Mouse (Mus musculus) limb, embryonic 10.5 days (tissue): ENCODE measurements around the gene Enpp7. TPM values are rescaled to one million over a fixed set of nuclear protein-coding genes. Genes with fewer than 3 reads are reported as not detected.

Experiments
- DNase-seq: peaks from one replicate; pipeline ENCODE4 v3.0.0-alpha.2; 2017; ENCODE audit warnings: low spot score
- H3K27ac ChIP-seq: fragments of 300-500 bp; sonication (generic); 2 replicates; pipeline ENCODE4 v1.5.1; 2016; ENCODE audit warnings: mild to moderate bottlenecking
- H3K27me3 ChIP-seq: fragments of 300-500 bp; sonication (generic); 2 replicates; pipeline ENCODE4 v1.6.1; 2016; ENCODE audit warnings: low read depth, mild to moderate bottlenecking; ENCODE audit not compliant: poor library complexity, severe bottlenecking
- H3K36me3 ChIP-seq: fragments of 300-500 bp; sonication (generic); 2 replicates; pipeline ENCODE4 v1.6.1; 2016; ENCODE audit warnings: mild to moderate bottlenecking, moderate library complexity
- H3K4me1 ChIP-seq: fragments of 300-500 bp; sonication (generic); 2 replicates; pipeline ENCODE4 v1.6.1; 2016
- H3K4me3 ChIP-seq: fragments of 300-500 bp; sonication (generic); 2 replicates; pipeline ENCODE4 v1.5.1; 2016; ENCODE audit warnings: mild to moderate bottlenecking, moderate library complexity
- H3K9me3 ChIP-seq: fragments of 300-500 bp; sonication (generic); replicated peaks from 2 replicates; pipeline ENCODE4 v1.6.1; 2016; ENCODE audit warnings: mild to moderate bottlenecking
- WGBS: fragments of 180-500 bp; shearing (Covaris S2); methylation state at CpG from one replicate; pipeline ENCODE4 v1.1.7; 2016; 5-methylcytosine and 5-hydroxymethylcytosine counted together
- polyA plus RNA-seq: library from polyadenylated mRNA; unstranded; fragments of >200 nt; fragmentation: Nextera tagmentation; extraction: Ambion mirVana; gene quantifications from 2 replicates; pipeline ENCODE4 v1.2.1, GENCODE M21; 2016

Gene Enpp7
- polyA plus RNA-seq, 1 experiment from 2014 or later = not detected

DNA sequence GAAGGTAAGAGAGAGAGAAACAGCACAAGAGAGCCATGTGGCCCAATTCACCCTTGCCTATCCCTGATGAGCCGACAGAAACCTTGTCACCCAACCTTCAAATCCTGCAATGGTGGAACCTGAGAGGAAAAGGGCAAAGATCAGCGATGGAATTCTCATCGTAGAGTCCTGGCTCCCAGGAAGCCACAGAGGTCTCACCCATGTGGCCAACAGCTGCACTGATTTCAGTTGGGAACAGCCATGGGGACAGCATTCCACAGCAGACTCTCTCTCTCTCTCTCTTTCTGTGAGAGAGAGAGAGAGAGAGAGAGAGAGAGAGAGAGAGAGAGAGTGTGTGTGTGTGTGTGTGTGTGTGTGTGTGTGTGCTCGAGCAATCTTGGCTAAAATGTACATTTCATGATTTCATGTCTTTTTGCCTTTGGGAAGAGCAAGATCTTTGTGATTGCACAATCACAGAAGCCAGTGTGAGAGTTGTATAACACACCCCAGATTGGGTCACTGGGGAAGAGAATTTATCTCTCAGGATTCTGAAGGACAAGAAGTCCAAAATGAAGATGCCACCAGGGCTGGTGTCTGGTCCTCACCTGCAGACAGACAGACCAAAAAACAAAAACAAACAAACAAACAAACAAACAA lies 13.6 kb downstream of the Enpp7 start:
- no peak overlapping the region for H3K27ac ChIP-seq
- H3K36me3 ChIP-seq = no peaks in the 10 kb centered on the region
- H3K4me1 ChIP-seq = peaks cover 24% of the 10 kb centered on the region
- H3K27me3 ChIP-seq = peaks cover 54% of the 10 kb centered on the region
- no peak overlapping the region for H3K4me3 ChIP-seq
- H3K9me3 ChIP-seq = no peaks in the 10 kb centered on the region
- 71% methylated on average over 4 of the region's 4 CpGs for WGBS
- no peak for DNase-seq

DNA sequence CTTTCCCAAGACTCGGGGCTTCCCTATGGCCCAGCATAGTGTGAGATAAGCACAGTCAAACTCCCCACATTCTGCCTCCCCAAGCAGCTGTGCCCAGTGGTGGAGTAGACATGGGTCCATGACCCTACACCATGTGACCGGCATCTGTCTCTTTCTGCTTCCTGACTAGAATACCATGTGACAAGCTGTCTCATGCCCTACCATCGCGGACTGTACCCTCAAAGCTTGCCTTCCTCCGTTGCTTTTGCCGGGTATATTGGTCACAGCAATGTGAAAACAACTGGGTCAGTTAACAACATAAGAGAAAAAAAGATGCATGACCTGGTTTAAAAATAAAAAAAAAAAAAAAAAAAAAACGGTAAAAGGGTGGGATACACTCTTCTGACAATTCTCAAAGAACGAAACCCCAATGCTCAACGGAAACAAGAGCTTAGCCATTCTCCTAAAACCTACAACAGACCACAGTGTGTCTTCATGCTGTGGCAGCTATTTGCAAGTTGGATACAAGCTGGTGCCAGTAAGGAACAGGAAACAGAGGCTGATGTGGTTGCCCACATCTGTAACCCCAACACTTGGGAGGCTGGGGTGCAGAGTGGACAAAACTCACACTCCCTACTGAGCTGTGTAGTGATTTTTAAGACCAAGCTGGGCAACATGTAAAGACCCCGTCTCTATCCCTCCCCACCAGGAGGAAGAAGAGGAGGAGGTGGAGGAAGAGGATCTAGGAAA lies 17.7 kb downstream of the Enpp7 start:
- Histone ChIP-seq H3K27ac (no peak overlapping the region), H3K36me3 (no peaks in the 10 kb centered on the region), H3K27me3 (peaks cover 21% of the 10 kb centered on the region), H3K4me1 (peaks cover 14% of the 10 kb centered on the region), H3K4me3 (no peak overlapping the region), H3K9me3 (no peaks in the 10 kb centered on the region)
- 92% methylated on average over 10 of the region's 10 CpGs for WGBS
- DNase-seq = no peak

DNA sequence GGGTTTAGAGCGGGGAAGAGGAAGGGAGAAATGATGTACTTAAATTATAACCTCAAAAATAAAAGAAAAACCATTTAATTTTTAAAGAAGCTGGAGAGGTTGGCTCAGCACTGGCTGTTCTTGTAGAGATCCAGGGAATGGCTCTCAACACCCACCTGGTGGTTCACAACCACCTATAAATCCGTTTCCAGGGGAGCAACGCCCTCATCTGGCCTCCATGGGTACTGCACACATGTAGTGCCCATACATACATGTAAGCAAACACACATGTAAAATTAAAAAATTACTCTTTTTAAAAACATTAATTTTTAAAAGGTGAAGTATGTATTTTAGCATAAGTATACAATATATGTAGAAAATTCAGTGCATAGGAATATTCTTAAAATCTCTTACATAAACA lies 18.5 kb downstream of the Enpp7 start:
- no peaks in the 10 kb centered on the region for H3K9me3 ChIP-seq

DNA sequence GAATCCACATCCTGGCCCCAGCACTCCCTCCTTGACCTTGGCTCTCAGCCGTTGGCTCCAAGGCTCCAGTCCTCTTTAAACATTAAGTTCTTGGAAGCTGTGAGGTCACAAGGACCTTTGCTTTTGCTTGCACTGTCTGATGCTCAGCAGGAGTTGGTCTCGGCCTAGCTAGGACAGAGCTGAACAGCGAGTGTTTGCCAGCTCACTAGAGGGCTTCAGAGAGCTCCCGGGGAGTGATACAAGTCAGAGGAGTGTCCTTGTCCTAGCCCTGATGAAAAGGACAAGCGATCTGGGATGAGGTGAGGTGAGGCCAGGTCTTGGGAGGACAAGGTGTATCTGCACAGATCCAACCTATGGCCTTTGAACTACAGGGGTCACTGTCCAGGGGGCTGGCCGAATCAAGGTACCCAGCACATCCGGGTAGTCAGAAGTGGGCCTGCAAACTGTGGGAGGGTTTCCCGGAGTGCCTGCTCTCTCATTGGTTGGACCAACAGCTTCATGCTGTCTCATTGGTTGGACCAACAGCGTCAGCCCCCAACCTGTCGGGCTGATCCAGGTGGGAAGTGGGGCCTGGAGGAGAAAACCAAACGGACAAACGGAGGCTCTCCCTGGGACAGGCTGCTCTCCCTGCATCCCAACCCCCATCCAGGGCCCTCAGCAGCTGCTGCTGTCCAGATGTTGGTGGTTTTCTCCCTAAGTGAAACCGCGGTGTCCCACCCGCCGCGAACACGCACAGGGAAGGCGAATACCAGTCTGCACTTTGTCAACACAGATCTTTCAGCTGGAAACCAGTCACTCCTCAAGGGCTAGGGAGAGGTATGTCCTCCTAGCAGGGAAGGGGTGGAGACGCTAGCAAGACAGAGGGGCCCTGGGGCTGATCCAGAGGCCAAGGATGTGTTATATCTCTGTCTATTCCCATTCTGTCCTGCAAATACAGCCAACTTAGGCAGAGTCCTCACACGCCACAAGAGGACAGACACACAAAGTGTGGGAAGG lies 19.8 kb downstream of the Enpp7 start:
- DNase-seq = peak; percentile 54
- Histone ChIP-seq H3K9me3 (no peaks in the 10 kb centered on the region), H3K4me3 (peak overlapping the region; percentile 48), H3K27ac (peak overlapping the region; percentile 58), H3K27me3 (peaks cover 12% of the 10 kb centered on the region; the same call in 1 of the 2 replicates), H3K36me3 (no peaks in the 10 kb centered on the region), H3K4me1 (peaks cover 14% of the 10 kb centered on the region)
- 21% methylated on average over 21 of the region's 21 CpGs for whole genome bisulfite sequencing

More for the DNA sequence above, 18.5 kb downstream of the Enpp7 start:
- Histone ChIP-seq H3K36me3 (no peaks in the 10 kb centered on the region), H3K27me3 (peaks cover 13% of the 10 kb centered on the region), H3K4me1 (peaks cover 14% of the 10 kb centered on the region), H3K4me3 (no peak overlapping the region), H3K27ac (no peak overlapping the region)
- DNase-seq = no peak
- 73% methylated on average over 3 of the region's 3 CpGs for WGBS

DNA sequence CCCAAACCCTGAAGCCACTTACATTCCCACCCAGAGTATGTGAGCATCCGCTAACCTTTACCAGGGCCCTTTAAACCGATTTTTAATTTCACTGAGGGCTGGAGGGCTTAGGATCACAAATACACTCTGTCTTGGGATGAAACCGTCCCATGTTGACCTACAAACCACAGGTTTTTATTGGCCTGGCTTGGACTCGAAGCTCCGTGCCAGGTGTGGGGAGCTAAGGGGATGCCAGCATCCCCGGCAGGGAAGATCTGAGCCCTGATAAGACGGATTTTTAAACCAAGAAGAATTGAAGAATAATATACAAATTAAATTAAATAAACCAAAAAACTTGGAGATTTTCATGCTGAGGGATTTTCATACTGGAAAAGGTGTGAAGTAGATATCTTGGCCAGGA lies 26.5 kb downstream of the Enpp7 start:
- H3K4me3 ChIP-seq = no peak overlapping the region
- no peak for DNase-seq
- 0 out of 2 replicates have a peak, but pooled peaks cover 5% of the 10 kb centered on the region for H3K36me3 ChIP-seq
- peaks cover 4% of the 10 kb centered on the region; the same call in 1 of the 2 replicates for H3K4me1 ChIP-seq
- 83% methylated on average over 7 of the region's 7 CpGs for WGBS
- no peak overlapping the region for H3K27ac ChIP-seq
- no peaks in the 10 kb centered on the region for H3K9me3 ChIP-seq
- H3K27me3 ChIP-seq = no peaks in the 10 kb centered on the region

DNA sequence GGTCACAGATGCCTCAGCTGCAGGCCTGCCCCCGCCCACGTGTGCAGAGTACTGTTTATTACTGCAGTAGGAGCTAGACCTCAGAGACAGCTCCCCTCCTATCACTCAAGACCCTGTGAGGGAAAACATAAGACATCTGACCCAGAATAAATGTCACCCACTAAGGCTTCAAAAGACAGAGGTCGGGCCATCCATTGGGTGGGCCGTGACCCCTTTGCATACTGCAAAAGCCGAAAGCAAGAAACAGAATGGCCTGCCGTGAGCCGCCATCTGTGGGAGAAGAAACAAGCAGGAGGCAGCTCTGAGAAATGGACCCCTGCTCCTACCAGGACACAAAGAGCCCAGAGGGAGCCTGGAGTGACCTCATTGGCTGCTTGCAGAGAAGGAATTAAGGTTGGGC lies 29.5 kb downstream of the Enpp7 start:
- H3K27me3 ChIP-seq = peaks cover 6% of the 10 kb centered on the region; the same call in 1 of the 2 replicates
- H3K9me3 ChIP-seq = no peaks in the 10 kb centered on the region
- 0 out of 2 replicates have a peak, but pooled peaks cover 5% of the 10 kb centered on the region for H3K36me3 ChIP-seq
- H3K4me3 ChIP-seq = no peak overlapping the region
- DNase-seq = no peak
- 72% methylated on average over 7 of the region's 7 CpGs for WGBS
- no peak overlapping the region for H3K27ac ChIP-seq
- peaks cover 8% of the 10 kb centered on the region for H3K4me1 ChIP-seq

DNA sequence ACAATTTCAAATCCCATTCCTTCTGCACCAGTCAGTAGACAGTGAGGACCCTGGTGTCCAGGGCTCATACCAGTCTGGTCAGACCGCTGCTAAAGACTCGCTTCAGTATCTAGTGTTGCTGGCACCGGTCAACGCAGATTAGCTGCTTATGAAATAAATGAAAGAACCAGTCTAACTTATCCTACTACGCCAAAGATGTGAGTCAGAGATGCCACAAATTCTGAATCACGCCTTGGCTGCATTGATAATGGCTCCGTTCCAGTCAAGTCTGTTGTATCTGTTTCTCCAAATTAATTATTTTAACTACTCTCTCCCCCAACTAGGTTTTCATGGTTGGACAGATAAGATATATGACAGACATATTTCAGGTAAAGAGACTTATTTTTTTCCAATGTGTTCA lies 33.2 kb downstream of the Enpp7 start:
- Histone ChIP-seq H3K4me3 (no peak overlapping the region), H3K27me3 (peaks cover 6% of the 10 kb centered on the region; the same call in 1 of the 2 replicates), H3K9me3 (no peaks in the 10 kb centered on the region), H3K4me1 (peaks cover 37% of the 10 kb centered on the region), H3K27ac (no peak overlapping the region), H3K36me3 (peaks cover 26% of the 10 kb centered on the region)
- no peak for DNase-seq
- 97% methylated on average over 7 of the region's 7 CpGs for WGBS

DNA sequence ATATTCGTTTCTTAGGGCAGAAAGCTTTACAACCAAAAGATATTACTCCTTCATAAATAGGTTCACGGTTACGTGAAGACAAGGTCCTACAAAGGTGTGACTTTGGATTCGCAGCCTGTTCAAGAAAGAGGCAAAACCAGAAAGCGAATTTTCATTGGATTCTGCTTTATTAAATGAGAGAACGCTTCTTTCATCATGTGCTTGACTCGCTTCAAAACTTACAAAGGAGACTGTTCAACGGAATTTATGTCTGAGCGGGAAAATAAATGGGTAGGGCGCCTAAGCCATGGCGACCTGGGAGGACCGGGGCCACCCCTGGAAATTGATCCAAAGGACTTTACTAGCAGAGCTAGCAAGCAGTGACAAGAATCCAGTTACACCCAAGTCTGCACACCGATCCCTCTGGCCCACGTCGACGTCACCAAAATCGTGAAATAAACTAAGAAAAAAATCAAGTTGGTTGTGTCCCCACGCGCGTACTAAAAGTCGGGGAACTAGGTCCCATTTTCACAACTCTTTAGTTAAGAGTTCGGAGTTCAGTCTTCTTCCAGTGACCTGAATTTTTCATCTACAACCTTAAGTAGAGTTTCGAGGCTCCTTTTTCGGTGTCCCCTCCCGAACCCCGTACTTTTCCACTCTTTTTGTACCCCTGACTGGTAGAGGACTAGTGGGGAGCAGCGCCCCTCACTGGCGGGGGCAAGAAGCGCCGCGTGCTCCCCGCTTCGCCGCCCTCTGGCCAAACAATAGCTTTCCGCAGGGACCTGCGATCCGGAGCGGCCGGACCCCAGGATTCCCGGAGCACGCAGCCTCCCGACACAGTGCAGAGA lies 34.3 kb downstream of the Enpp7 start:
- Histone ChIP-seq H3K27ac (peak overlapping the region; percentile 100), H3K4me3 (peak overlapping the region; percentile 98), H3K4me1 (peaks cover 46% of the 10 kb centered on the region), H3K27me3 (peaks cover 8% of the 10 kb centered on the region; the same call in 1 of the 2 replicates), H3K9me3 (no peaks in the 10 kb centered on the region), H3K36me3 (peaks cover 37% of the 10 kb centered on the region)
- 6% methylated on average over 42 of the region's 42 CpGs for WGBS
- peak; percentile 60 for DNase-seq

DNA sequence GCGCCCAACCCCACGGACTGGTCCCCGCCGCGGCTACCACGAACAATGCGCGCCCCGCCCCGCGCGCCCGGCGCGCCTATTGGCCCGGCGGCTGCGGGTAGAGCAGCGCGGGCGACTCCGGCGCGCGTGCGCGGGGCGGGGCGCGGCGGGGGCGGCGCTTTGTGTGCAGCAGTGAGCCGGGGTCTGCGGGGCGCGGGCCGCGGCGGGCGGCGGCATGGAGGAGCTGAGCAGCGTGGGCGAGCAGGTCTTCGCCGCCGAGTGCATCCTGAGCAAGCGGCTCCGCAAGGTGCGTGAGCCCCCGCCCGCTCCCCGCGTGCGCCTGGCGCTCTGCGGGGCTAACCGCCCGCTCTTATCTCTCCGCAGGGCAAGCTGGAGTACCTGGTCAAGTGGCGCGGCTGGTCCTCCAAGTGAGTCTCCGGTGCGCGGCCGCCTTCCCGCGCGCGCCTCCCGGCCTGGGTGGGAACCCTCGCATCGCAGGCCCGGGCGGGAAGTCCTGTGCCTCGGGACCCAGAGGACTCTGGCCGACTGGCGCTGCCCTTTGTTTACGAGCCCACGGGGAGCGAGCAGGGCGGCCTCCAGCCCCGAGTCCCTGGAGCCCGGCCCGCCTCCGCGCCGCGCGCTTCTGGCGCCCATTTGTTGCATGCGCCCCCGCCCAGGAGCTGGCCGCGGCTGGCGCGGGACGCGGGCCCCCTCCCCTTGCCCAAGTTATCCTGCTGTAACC lies 35.1 kb downstream of the Enpp7 start, which contains the start of gene Cbx2:
Gene Cbx2, plus strand, starts transcription at position 68 of the 721 bp plus-strand sequence.
- Histone ChIP-seq H3K27me3 (peaks cover 8% of the 10 kb centered on the region; the same call in 1 of the 2 replicates), H3K36me3 (peaks cover 44% of the 10 kb centered on the region), H3K4me1 (peaks cover 48% of the 10 kb centered on the region), H3K27ac (peak within 1 kb of the TSS; percentile 100), H3K4me3 (peak within 1 kb of the TSS; percentile 98), H3K9me3 (no peaks in the 10 kb centered on the region)
- DNase-seq = peak; percentile 94
- 3% methylated on average over 99 of the region's 99 CpGs for WGBS

DNA sequence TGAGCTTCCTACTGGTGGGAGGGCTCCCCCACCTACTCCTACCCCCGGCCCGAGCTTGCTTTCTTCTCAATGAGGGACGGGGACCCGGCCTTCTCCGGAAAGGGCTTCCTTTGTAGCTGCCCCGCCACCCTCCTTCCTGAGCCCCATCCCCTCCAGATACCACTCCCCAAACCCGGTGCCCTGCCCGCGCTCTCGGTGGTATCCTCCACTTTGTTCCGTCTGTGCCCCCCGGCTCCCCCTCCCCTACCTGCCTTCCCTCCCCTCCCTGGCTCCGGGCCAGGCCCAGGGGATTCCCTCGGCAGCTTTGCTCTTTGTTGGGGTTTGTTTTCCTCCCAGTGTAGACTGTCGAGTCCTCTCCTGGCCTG lies 35.6 kb downstream of the Enpp7 start:
- DNase-seq = no peak
- peaks cover 50% of the 10 kb centered on the region for H3K36me3 ChIP-seq
- H3K27ac ChIP-seq = peak overlapping the region; percentile 100
- H3K4me3 ChIP-seq = peak overlapping the region; percentile 98
- H3K9me3 ChIP-seq = no peaks in the 10 kb centered on the region
- H3K4me1 ChIP-seq = peaks cover 54% of the 10 kb centered on the region
- WGBS = under 1% methylated on average over 15 of the region's 15 CpGs
- peaks cover 8% of the 10 kb centered on the region for H3K27me3 ChIP-seq

DNA sequence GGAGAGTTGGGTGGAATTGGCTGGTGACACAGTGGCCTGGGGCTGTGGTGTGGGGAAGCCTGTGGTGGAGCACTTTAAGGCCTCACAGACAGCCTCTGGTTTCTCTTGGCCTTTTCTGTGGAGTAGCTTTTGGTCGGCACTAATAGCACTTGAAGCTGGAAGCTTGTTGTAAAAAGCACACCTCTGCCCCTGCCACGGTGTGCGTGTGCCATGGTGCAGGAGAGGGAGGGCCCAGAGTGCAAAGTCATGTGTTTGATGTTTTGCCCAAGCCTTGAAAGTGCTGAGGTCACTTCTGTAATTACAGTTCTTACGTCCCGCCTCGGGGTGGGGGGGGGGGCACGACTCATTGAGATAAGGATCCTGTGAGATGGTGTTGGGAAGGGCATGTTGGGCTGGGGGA lies 36.3 kb downstream of the Enpp7 start:
- H3K27me3 ChIP-seq = peaks cover 8% of the 10 kb centered on the region
- peak overlapping the region; percentile 98 for H3K4me3 ChIP-seq
- H3K9me3 ChIP-seq = no peaks in the 10 kb centered on the region
- peaks cover 56% of the 10 kb centered on the region for H3K36me3 ChIP-seq
- 7% methylated on average over 7 of the region's 7 CpGs for WGBS
- peak overlapping the region; percentile 100 for H3K27ac ChIP-seq
- peaks cover 60% of the 10 kb centered on the region for H3K4me1 ChIP-seq
- DNase-seq = no peak
